Mouse (Mus musculus) limb, embryonic 10.5 days (tissue): ENCODE measurements around the gene Ddx23. TPM values are rescaled to one million over a fixed set of nuclear protein-coding genes. Genes with fewer than 3 reads are reported as not detected.

Experiments
- DNase-seq: peaks from one replicate; pipeline ENCODE4 v3.0.0-alpha.2; 2017; ENCODE audit warnings: low spot score
- H3K27ac ChIP-seq: fragments of 300-500 bp; sonication (generic); 2 replicates; pipeline ENCODE4 v1.5.1; 2016; ENCODE audit warnings: mild to moderate bottlenecking
- H3K27me3 ChIP-seq: fragments of 300-500 bp; sonication (generic); 2 replicates; pipeline ENCODE4 v1.6.1; 2016; ENCODE audit warnings: low read depth, mild to moderate bottlenecking; ENCODE audit not compliant: poor library complexity, severe bottlenecking
- H3K36me3 ChIP-seq: fragments of 300-500 bp; sonication (generic); 2 replicates; pipeline ENCODE4 v1.6.1; 2016; ENCODE audit warnings: mild to moderate bottlenecking, moderate library complexity
- H3K4me1 ChIP-seq: fragments of 300-500 bp; sonication (generic); 2 replicates; pipeline ENCODE4 v1.6.1; 2016
- H3K4me3 ChIP-seq: fragments of 300-500 bp; sonication (generic); 2 replicates; pipeline ENCODE4 v1.5.1; 2016; ENCODE audit warnings: mild to moderate bottlenecking, moderate library complexity
- H3K9me3 ChIP-seq: fragments of 300-500 bp; sonication (generic); replicated peaks from 2 replicates; pipeline ENCODE4 v1.6.1; 2016; ENCODE audit warnings: mild to moderate bottlenecking
- WGBS: fragments of 180-500 bp; shearing (Covaris S2); methylation state at CpG from one replicate; pipeline ENCODE4 v1.1.7; 2016; 5-methylcytosine and 5-hydroxymethylcytosine counted together
- polyA plus RNA-seq: library from polyadenylated mRNA; unstranded; fragments of >200 nt; fragmentation: Nextera tagmentation; extraction: Ambion mirVana; gene quantifications from 2 replicates; pipeline ENCODE4 v1.2.1, GENCODE M21; 2016

Ddx23 gene
- polyA plus RNA-seq, 1 experiment from 2014 or later: 25.4 TPM

DNA sequence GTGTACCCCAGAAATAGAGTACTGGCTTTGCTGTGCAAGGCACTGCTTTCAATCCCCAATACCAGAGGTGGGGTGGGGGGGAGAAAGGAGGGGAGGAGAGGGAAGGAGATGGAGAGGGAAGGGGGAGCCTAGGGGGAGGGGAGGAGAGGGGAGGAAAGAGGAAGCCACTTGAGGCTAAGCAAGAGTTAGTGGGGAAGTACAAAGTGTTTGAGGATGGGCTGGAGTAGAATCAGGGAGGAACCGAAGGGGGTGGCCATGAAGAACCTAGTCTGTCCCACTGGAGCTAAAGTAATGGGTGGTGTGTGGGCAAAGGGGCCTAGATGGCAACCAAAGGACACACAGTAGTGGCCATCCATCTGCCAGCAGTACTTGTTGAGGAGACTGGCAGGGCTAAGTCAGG lies 21.1 kb upstream of the Ddx23 start:
- no peaks in the 10 kb centered on the region for H3K36me3 ChIP-seq
- H3K27me3 ChIP-seq: peaks cover 26% of the 10 kb centered on the region
- DNase-seq: no peak
- 96% methylated on average over 1 of the region's 1 CpGs for WGBS
- no peaks in the 10 kb centered on the region for H3K9me3 ChIP-seq
- no peaks in the 10 kb centered on the region for H3K4me1 ChIP-seq
- H3K27ac ChIP-seq: no peak overlapping the region
- H3K4me3 ChIP-seq: no peak overlapping the region

DNA sequence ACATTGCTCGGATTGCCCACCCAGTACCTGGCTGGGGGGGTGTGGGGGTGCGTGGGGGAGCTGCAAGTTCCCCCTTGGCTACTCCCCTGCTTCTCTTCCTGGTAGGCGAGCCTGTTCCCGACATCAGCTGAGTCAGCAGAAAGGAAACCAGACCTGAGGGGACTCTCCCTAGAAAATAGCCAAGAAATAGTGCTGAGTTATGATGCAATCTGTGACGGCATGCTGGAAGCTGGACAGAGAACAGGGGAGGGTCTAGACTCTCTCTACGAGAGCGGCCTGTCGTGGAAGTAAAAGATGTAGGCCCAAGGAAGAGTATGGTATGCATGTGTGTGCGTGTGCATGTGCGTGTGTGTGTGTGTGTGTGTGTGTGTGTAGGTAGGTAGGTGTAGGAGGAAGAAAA lies 20.5 kb upstream of the Ddx23 start:
- Histone ChIP-seq H3K27ac (no peak overlapping the region), H3K4me1 (no peaks in the 10 kb centered on the region), H3K27me3 (peaks cover 31% of the 10 kb centered on the region), H3K9me3 (no peaks in the 10 kb centered on the region), H3K36me3 (no peaks in the 10 kb centered on the region), H3K4me3 (no peak overlapping the region)
- 74% methylated on average over 10 of the region's 10 CpGs for WGBS
- DNase-seq: no peak

DNA sequence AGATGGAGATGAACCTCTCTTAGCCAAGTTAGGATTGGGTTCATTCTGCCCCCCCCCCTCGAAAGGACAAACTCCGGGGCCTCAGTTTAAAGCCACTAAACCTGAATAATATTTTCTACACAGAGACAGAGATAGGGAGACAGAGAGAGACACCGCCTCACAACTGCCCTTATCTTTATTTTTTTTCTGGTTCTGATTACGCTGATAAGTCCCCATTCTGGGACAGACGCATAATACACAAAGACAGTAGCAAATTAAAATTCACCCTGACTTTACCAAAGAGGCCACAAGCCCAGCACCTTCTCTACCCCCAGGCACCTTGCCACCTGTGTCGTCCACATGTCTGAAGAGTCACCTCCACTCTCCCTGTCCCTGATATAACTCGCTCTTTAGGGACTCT lies 18.9 kb upstream of the Ddx23 start:
- H3K9me3 ChIP-seq: no peaks in the 10 kb centered on the region
- no peak overlapping the region for H3K27ac ChIP-seq
- DNase-seq: no peak
- H3K36me3 ChIP-seq: no peaks in the 10 kb centered on the region
- no peak overlapping the region for H3K4me3 ChIP-seq
- peaks cover 47% of the 10 kb centered on the region for H3K27me3 ChIP-seq
- WGBS: 85% methylated on average over 7 of the region's 7 CpGs
- H3K4me1 ChIP-seq: peaks cover 10% of the 10 kb centered on the region

DNA sequence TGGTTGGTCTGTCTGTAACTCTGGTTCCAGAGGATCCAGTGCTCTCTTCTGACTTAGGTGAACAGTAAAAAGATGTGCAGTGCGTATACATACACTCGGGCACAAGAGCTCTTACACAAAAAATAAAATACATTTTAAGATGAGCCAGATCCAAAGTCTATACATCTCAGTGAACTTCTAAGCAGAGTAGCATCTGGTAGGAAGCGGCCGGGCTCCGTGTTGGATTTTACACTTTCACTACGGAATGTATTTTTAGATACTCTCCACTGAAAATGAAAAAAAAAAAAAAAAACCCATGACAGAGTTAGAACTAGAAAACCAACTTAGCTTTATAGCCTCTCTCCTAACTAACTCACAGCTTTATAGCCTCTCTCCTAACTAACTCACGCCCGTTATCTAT lies 18.0 kb upstream of the Ddx23 start:
- DNase-seq: no peak
- Histone ChIP-seq H3K27me3 (peaks cover 57% of the 10 kb centered on the region), H3K9me3 (no peaks in the 10 kb centered on the region), H3K27ac (no peak overlapping the region), H3K4me3 (no peak overlapping the region), H3K36me3 (no peaks in the 10 kb centered on the region), H3K4me1 (peaks cover 20% of the 10 kb centered on the region)
- WGBS: 83% methylated on average over 8 of the region's 8 CpGs

DNA sequence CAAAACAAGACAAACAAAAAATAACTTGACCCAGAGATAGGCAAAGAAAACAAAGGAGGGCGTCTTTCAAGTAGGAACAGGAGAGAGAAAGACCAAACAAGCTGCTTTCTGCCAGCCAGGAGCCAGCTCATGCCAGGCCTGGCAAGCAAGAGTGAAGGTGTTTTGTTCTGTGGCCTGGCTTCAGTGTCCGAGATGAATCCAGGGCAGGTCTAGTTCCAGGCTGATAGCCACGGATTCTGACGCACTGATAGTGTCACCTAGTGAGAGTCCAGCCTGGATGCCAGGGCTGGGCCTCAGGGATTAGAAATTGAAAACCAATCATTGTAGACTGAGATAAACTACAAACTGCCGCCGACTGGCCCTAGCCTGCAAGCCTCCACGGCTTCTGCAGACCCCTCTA lies 15.3 kb upstream of the Ddx23 start:
- Histone ChIP-seq H3K36me3 (no peaks in the 10 kb centered on the region), H3K27ac (no peak overlapping the region), H3K4me1 (peaks cover 33% of the 10 kb centered on the region), H3K27me3 (peaks cover 76% of the 10 kb centered on the region), H3K4me3 (no peak overlapping the region), H3K9me3 (no peaks in the 10 kb centered on the region)
- DNase-seq: no peak
- WGBS: 70% methylated on average over 7 of the region's 7 CpGs

DNA sequence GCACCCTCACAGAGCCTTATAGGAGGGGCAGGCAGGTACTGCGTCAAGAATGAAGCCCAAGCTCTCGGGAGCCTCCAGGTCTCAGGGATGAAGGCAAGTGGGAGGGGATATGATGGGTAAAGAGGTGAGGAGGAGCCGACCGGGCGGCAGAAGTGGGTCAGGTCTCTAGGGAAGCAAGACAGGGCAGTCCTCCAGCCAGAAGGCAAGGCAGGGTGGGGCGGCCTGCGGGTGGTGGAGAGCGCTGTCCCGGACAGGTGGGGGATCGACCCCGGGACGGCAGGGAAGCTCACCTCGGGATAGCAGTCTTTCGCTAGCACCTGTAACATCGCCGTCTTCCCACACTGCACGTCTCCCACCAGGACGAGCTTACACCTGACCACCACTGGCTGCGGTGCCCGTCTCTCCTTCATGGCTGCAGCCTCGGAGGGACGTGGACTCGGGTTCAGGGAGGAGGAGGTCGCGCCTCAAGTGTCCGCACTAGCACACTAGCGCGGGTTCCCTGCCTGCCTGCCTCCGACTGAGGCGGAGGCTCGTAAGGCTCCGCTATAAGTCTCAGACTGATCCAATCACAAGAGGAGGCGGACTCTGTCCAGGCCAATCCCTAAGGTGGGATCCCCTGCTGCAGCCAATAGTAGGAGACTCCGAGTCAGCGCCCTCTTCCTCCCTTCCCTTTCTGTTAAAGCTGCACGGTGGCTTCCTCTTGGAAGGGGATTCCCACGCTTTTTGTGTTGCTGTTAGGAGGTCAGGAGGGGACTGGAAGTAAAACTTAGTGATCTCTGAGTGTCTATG lies 14.4 kb upstream of the Ddx23 start, which contains the start of gene Rnd1:
TSS of gene Rnd1 (minus strand) at position 522 of the 789 bp plus-strand sequence.
- Histone ChIP-seq H3K27me3 (peaks cover 82% of the 10 kb centered on the region), H3K4me3 (peak within 1 kb of the TSS; percentile 54), H3K4me1 (peaks cover 33% of the 10 kb centered on the region), H3K9me3 (no peaks in the 10 kb centered on the region), H3K36me3 (no peaks in the 10 kb centered on the region), H3K27ac (no peak within 1 kb of the TSS)
- under 1% methylated on average over 37 of the region's 37 CpGs for WGBS
- DNase-seq: peak; percentile 73

DNA sequence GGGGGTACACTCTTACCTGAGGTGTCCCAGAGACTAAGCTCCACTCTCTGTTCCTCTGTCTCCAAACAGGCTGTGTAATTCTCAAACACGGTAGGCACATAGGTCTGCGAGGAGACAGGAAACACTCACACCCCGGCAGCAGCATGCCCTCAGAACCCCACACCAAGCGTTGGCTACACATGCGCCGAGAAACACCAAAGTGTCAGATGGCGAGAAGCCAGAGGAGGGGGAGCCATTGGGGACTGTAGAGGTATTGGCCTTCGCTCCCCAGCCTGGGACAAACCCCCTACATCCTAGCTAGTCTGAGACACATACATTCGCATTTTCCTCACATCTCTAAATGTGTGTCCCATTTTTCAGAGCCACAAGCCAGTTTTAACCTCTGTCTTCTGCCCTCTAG lies 13.8 kb upstream of the Ddx23 start:
- Histone ChIP-seq H3K27me3 (peaks cover 76% of the 10 kb centered on the region), H3K9me3 (no peaks in the 10 kb centered on the region), H3K27ac (no peak overlapping the region), H3K36me3 (no peaks in the 10 kb centered on the region), H3K4me1 (peaks cover 33% of the 10 kb centered on the region), H3K4me3 (peak overlapping the region; percentile 54)
- peak; percentile 50 for DNase-seq
- WGBS: 3% methylated on average over 9 of the region's 9 CpGs

DNA sequence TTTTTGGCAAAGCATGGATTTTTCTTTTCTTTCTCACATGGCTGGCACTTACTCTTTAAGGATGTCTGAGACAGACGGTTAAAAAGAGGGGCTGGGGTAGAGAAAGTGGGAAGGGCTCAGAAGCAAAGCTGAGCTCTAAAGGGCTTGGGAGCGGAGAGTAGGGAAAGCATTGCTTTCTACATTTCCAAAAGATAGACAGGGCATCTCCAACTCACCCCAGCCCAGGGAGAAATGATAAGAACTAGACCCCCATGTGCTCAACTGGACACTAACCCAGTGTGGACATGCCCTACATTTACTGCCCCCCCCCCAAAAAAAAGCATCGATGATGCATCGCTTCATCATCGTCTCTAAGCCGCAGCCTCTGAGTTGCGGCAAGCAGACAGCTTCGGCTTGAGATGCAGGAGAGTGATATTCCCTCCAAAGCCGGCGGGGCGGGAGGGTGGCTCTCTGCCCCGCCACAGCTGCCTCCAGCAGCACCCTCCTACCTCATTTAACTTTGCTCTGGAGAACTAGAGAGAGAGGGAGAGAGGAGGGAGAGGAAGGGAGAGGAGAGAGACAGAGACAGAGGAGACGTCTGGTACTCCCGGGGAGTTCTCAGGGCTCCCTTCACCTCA lies 13.0 kb upstream of the Ddx23 start:
- H3K27me3 ChIP-seq: peaks cover 73% of the 10 kb centered on the region
- H3K4me3 ChIP-seq: peak overlapping the region; percentile 24; the same call in 1 of the 2 replicates
- no peak for DNase-seq
- H3K4me1 ChIP-seq: peaks cover 33% of the 10 kb centered on the region
- H3K9me3 ChIP-seq: no peaks in the 10 kb centered on the region
- 8% methylated on average over 14 of the region's 14 CpGs for WGBS
- no peak overlapping the region for H3K27ac ChIP-seq
- H3K36me3 ChIP-seq: no peaks in the 10 kb centered on the region

DNA sequence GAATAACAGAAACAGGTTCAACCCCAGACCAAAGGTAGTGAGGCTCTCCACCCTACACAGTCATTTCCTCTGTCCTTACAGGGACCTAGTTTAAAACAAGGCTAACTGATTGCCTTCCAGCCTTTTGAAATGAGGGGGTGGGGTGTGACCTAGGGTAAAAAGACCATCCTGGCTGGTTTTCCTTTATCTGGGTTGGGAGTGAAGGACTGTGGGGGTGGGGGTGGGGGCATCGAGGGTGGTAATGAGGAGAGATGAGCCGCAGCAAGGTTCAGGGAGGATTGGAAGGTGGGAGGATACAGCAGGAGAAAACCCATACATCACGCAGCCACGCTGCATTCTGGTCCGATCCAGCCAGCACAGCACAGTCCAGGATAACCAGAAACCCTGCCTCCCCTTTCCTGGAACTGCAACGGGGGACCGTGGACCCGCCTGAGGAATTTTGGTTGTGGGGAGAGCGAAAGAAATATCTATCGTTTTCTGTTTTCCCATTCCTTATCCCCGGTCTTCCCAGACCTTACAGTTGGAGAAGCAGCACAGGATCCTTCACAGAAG lies 12.4 kb upstream of the Ddx23 start:
- Histone ChIP-seq H3K4me1 (peaks cover 33% of the 10 kb centered on the region), H3K27ac (no peak overlapping the region), H3K4me3 (no peak overlapping the region), H3K36me3 (no peaks in the 10 kb centered on the region), H3K9me3 (no peaks in the 10 kb centered on the region), H3K27me3 (peaks cover 73% of the 10 kb centered on the region)
- WGBS: 24% methylated on average over 11 of the region's 11 CpGs
- no peak for DNase-seq

DNA sequence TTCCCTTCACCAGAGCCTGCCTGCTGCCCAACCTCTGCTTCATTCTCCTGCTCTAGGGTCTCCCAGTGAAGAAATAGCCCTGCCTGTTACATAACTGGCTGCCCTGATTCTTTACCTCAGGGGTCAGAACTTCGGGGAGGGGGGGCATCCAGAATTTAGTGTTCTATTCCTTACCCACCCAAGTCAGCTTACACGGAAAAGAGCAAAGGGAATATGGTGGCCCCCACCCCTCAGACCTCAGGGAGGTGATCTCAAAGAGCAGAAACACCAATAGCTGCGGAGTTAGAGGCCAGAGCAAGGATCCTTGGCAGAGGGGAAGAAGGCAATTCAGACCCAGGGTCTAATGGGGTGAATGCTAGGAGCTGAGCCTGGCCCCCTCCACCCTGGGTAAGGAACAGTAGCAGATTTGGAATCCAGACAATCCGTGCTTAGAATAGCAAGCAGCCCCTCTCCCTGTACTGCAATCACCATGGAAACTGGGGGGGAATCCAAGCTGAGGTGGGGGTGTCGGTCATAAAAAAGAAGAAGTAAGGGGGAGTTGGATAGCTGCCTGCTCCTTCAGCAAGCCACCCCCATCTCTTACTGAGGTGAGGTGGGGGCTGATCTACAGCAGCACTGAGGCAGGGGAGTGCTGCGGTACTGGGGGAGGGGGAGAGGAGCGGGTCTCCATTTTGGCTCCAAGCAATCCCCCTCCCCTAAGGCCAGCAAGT lies 11.7 kb upstream of the Ddx23 start:
- Histone ChIP-seq H3K36me3 (no peaks in the 10 kb centered on the region), H3K27ac (no peak overlapping the region), H3K4me1 (peaks cover 33% of the 10 kb centered on the region), H3K4me3 (no peak overlapping the region), H3K9me3 (no peaks in the 10 kb centered on the region), H3K27me3 (peaks cover 67% of the 10 kb centered on the region)
- DNase-seq: no peak
- WGBS: 39% methylated on average over 7 of the region's 7 CpGs

DNA sequence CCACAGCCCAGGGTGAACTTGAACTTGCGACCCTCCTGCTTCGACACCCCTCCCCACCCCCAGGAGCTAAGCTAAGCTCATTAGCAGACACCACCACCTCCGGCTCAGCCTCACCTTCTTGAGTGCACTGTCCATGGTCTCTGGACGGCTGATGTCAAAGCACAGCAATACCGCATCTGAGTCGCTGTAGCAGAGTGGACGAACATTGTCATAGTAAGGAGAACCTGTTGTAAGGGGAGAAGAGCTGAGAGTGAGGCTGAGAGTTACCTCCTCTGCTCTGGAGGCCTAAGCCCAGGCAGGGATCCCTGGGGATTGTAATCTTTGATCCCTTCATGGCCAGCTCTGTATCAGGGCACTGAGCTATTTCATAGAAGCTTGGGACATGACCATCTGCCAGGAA lies 11.0 kb upstream of the Ddx23 start:
- H3K27ac ChIP-seq: no peak overlapping the region
- no peaks in the 10 kb centered on the region for H3K9me3 ChIP-seq
- no peak overlapping the region for H3K4me3 ChIP-seq
- 81% methylated on average over 7 of the region's 7 CpGs for WGBS
- peaks cover 60% of the 10 kb centered on the region for H3K27me3 ChIP-seq
- DNase-seq: no peak
- peaks cover 33% of the 10 kb centered on the region for H3K4me1 ChIP-seq
- no peaks in the 10 kb centered on the region for H3K36me3 ChIP-seq

DNA sequence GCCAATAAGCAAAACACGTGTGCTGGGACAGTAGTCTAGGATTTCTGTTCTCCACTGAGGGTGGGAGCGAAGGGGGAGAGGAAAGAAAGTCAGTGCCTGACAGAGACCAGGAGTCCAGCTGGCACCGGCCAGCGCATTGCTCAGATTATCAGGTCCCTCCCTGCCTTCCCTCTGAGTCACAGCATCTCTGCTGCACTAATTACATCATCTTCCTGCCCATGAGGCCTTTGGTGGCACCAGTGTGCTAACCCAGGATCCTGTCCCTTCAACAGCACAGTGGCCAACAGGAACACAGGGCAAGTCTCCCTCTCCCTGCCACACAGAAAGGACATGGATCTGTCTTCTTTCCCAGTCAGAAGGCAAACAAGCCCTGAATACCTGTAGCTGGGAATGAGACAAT lies 9.9 kb upstream of the Ddx23 start:
- Histone ChIP-seq H3K4me3 (no peak overlapping the region), H3K9me3 (no peaks in the 10 kb centered on the region), H3K27ac (no peak overlapping the region), H3K4me1 (peaks cover 33% of the 10 kb centered on the region), H3K27me3 (peaks cover 49% of the 10 kb centered on the region), H3K36me3 (no peaks in the 10 kb centered on the region)
- WGBS: 78% methylated on average over 4 of the region's 4 CpGs
- DNase-seq: no peak
